Mouse (Mus musculus) stomach, embryonic 15.5 days (tissue): ENCODE measurements around the gene Vmn1r55. TPM values are rescaled to one million over a fixed set of nuclear protein-coding genes. Genes with fewer than 3 reads are reported as not detected.
A peak's percentile ranks its signal among the peaks of the same experiment; 100 is the strongest.

ENCODE experiments used
- ATAC-seq: fragments of 200-750 bp; cut with Nextera tagmentation; 2 replicates; pipeline ENCODE4 v1.8.0; 2017; ENCODE audit warnings: low read depth, moderate number of reproducible peaks, moderate TSS enrichment; ENCODE audit not compliant: insufficient read depth, low FRiP score
- H3K27ac ChIP-seq: fragments of 300-500 bp; sonication (generic); 2 replicates; pipeline ENCODE4 v1.5.1; 2015; ENCODE audit warnings: mild to moderate bottlenecking, inconsistent platforms
- H3K27me3 ChIP-seq: fragments of 300-500 bp; sonication (generic); replicated peaks from 2 replicates; pipeline ENCODE4 v1.6.1; 2015; ENCODE audit warnings: inconsistent platforms
- H3K36me3 ChIP-seq: fragments of 300-500 bp; sonication (generic); 2 replicates; pipeline ENCODE4 v1.6.1; 2015; ENCODE audit warnings: inconsistent platforms
- H3K4me1 ChIP-seq: fragments of 300-500 bp; sonication (generic); 2 replicates; pipeline ENCODE4 v1.6.1; 2015; ENCODE audit warnings: inconsistent platforms
- H3K4me2 ChIP-seq: fragments of 300-500 bp; sonication (generic); 2 replicates; pipeline ENCODE4 v1.6.1; 2015; ENCODE audit warnings: mild to moderate bottlenecking, inconsistent platforms
- H3K4me3 ChIP-seq: fragments of 300-500 bp; sonication (generic); replicated peaks from 2 replicates; pipeline ENCODE4 v1.5.1; 2015; ENCODE audit warnings: inconsistent platforms
- H3K9ac ChIP-seq: fragments of 300-500 bp; sonication (generic); 2 replicates; pipeline ENCODE4 v1.6.1; 2015; ENCODE audit warnings: inconsistent platforms
- H3K9me3 ChIP-seq: fragments of 300-500 bp; sonication (generic); 2 replicates; pipeline ENCODE4 v1.6.1; 2016; ENCODE audit warnings: inconsistent platforms
- WGBS: fragments of 180-500 bp; shearing (Covaris S2); methylation state at CpG from one replicate; pipeline ENCODE4 v1.1.7; 2015; 5-methylcytosine and 5-hydroxymethylcytosine counted together
- polyA plus RNA-seq: library from polyadenylated mRNA; unstranded; fragments of >200 nt; fragmentation: Nextera tagmentation; extraction: Ambion mirVana; gene quantifications from 2 replicates; pipeline ENCODE4 v1.2.1, GENCODE M21; 2015

Gene Vmn1r55
- polyA plus RNA-seq, 1 experiment from 2014 or later: not detected

DNA sequence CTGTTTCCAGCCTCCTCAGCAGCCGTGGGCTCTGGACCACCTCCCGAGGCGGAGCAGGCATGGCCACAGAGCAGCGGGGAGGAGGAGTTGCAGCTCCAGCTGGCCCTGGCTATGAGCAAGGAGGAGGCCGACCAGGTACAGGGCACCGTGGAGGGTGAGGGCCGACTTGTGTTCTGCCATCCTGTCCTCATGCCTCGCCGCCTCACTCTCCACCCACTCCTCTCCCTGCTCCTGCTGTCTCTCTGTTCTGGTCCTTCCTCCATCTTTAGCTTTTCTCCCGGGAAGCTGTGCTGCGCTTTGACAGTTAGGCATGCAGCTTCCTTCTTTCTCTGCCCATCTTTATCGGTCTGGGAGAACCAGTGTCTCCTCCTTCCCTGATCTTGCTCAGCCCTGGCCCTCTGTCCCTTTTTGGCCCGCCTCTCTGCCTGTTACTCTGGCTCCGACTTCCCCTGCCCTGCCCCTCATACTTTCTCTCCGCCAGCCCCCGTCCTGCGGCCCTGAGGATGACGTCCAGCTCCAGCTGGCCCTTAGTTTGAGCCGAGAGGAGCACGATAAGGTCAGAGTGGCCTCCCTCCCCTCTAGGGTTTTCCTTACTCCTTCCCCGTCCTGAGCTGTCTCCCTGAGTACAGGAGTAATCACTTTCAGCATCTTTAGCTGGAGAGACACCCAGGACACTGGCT is 56.5 kb downstream of the Vmn1r55 start:
- no peak for ATAC-seq

DNA sequence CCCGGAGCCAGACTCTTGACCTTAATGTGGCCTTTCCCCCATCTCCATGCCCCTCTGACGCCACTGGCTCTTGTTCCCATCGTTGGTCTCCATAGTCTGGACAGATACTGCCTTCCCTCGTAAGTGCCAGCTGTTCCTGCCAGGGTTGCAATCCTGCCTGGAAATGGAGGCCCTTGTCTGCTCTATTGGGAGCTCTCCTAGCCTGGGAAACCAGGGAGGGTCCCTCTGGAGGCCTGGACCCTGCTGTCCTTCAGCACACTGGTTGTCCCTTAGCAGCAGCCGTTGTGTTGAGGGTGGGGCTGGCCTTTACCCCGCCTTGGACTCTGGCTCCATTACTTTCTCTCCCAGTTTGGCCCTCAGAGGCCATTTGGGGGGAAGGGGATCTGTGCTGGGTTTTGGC is 57.1 kb downstream of the Vmn1r55 start:
- peaks cover 58% of the 10 kb centered on the region for H3K36me3 ChIP-seq
- 73% methylated on average over 6 of the region's 6 CpGs for whole genome bisulfite sequencing
- H3K27me3 ChIP-seq: no peaks in the 10 kb centered on the region
- no peak overlapping the region for H3K4me3 ChIP-seq
- no peak overlapping the region for H3K27ac ChIP-seq
- ATAC-seq: no peak
- no peak overlapping the region for H3K4me2 ChIP-seq
- H3K9me3 ChIP-seq: no peaks in the 10 kb centered on the region
- H3K4me1 ChIP-seq: no peaks in the 10 kb centered on the region
- no peak overlapping the region for H3K9ac ChIP-seq

More for the DNA sequence above, 56.5 kb downstream of the Vmn1r55 start:
- WGBS: 80% methylated on average over 21 of the region's 21 CpGs
- H3K9me3 ChIP-seq: no peaks in the 10 kb centered on the region
- no peaks in the 10 kb centered on the region for H3K4me1 ChIP-seq
- H3K27ac ChIP-seq: no peak overlapping the region
- no peak overlapping the region for H3K4me2 ChIP-seq
- H3K4me3 ChIP-seq: no peak overlapping the region
- peaks cover 64% of the 10 kb centered on the region for H3K36me3 ChIP-seq
- H3K9ac ChIP-seq: no peak overlapping the region
- H3K27me3 ChIP-seq: no peaks in the 10 kb centered on the region

DNA sequence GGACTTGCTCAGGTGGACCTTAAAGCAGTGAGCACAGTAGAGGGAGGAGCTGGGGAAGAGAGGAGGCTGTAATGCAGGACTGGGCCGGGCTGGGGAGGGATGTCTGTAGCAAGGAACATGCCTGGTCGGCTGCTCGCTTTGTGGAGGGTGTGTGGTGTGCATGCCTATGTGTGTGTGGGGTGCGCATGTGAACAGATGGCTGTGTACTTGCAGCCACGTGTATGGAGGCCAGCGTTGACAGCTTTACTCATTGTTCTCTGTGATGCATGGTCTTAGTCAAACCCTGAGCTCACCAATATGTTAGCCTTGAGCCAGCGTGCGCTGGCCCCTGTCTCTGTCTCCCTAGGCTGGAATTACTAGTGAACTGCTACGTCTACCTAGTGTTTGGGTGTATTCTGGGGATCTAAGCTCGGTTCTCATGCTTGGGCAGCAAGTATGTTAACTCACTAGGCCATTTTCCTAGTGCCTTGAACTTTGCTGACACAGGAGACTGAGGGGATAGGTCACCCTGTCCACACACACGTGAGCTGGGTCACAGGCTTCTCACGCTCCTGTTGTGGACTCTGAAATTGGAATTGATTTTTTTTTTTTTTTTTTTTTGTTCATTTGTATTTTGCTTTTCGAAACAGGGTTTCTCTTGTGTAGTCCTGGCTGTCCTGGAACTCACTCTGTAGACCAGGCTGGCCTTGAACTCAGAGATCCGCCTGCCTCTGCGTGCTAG is 58.3 kb downstream of the Vmn1r55 start:
- no peaks in the 10 kb centered on the region for H3K4me1 ChIP-seq
- peaks cover 49% of the 10 kb centered on the region for H3K36me3 ChIP-seq
- H3K4me3 ChIP-seq: no peak overlapping the region
- H3K27me3 ChIP-seq: no peaks in the 10 kb centered on the region
- 89% methylated on average over 15 of the region's 15 CpGs for WGBS
- no peak for ATAC-seq
- no peak overlapping the region for H3K9ac ChIP-seq
- no peaks in the 10 kb centered on the region for H3K9me3 ChIP-seq
- H3K4me2 ChIP-seq: no peak overlapping the region
- no peak overlapping the region for H3K27ac ChIP-seq

DNA sequence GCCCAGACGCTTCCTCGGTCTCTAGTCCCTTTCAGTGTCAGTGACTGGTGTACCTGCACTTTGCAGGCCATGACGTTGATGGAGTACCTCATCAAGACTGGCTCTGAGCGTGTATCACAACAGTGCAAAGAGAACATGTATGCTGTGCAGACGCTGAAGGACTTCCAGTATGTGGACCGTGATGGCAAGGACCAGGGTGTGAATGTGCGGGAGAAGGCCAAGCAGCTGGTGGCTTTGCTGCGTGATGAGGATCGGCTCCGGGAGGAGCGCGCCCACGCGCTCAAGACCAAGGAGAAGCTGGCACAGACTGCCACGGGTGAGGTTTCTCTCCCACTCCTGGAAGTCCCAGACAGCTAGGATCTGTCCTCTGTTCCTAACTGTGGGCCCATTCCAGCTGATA is 59.6 kb downstream of the Vmn1r55 start:
- H3K27me3 ChIP-seq: no peaks in the 10 kb centered on the region
- WGBS: 88% methylated on average over 15 of the region's 15 CpGs
- no peak overlapping the region for H3K9ac ChIP-seq
- no peak overlapping the region for H3K27ac ChIP-seq
- no peak for ATAC-seq
- no peaks in the 10 kb centered on the region for H3K9me3 ChIP-seq
- H3K4me3 ChIP-seq: no peak overlapping the region
- H3K4me1 ChIP-seq: no peaks in the 10 kb centered on the region
- H3K4me2 ChIP-seq: no peak overlapping the region
- H3K36me3 ChIP-seq: peaks cover 44% of the 10 kb centered on the region

DNA sequence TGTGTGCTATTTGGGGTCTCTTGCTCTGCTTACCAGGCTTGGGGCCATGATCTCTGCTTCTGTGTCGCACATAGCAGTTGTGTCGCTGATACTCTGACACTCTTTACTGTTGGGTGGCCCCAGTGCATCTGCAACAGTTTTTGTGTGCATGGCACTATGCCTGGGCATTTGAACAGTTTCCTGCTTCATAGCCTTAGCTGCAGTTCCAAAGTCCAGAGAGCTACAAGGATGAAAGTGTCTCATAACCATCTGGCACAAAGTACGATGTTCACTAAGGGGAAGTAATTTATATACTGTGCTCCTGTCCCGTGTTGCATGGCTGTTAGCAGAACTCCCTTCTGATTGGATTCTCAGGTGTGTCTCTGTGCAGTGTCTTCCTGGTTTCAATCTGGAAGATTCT is 61.6 kb downstream of the Vmn1r55 start:
- H3K4me3 ChIP-seq: no peak overlapping the region
- H3K9me3 ChIP-seq: no peaks in the 10 kb centered on the region
- no peak overlapping the region for H3K27ac ChIP-seq
- H3K9ac ChIP-seq: no peak overlapping the region
- peaks cover 43% of the 10 kb centered on the region for H3K36me3 ChIP-seq
- no peaks in the 10 kb centered on the region for H3K4me1 ChIP-seq
- no peaks in the 10 kb centered on the region for H3K27me3 ChIP-seq
- WGBS: 83% methylated on average over 4 of the region's 4 CpGs
- H3K4me2 ChIP-seq: no peak overlapping the region
- no peak; the same call in 1 of the 2 replicates for ATAC-seq

DNA sequence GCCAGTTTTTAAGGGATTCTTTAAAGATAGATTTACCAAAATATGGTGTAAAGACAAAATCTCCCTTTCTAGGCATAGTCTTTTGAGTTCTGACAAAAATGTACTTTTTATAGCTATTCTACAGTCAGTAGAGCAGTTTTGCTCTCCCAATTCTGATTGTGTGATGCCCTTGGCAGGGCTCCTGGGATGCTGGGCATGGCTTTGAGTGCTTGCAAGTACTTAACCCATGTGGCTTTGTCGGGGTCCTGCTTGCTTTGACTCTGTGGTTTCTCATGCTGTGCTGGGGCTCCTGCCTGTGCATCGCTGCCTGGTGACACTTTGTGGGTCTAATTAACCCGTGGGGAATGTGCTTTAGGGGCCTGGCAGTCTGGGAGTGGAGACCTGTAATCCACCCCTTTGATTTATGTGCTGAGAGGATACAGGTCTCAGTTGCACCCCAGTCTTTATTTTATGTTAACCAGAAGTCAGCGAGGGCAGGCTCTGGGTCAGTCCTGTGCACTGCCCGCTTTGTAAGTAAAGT is 62.5 kb downstream of the Vmn1r55 start:
- Histone ChIP-seq H3K4me2 (no peak overlapping the region), H3K9me3 (no peaks in the 10 kb centered on the region), H3K4me3 (no peak overlapping the region), H3K9ac (no peak overlapping the region), H3K27me3 (no peaks in the 10 kb centered on the region), H3K4me1 (peaks cover 2% of the 10 kb centered on the region), H3K36me3 (peaks cover 39% of the 10 kb centered on the region), H3K27ac (no peak overlapping the region)
- ATAC-seq: no peak
- 71% methylated on average over 5 of the region's 5 CpGs for WGBS

DNA sequence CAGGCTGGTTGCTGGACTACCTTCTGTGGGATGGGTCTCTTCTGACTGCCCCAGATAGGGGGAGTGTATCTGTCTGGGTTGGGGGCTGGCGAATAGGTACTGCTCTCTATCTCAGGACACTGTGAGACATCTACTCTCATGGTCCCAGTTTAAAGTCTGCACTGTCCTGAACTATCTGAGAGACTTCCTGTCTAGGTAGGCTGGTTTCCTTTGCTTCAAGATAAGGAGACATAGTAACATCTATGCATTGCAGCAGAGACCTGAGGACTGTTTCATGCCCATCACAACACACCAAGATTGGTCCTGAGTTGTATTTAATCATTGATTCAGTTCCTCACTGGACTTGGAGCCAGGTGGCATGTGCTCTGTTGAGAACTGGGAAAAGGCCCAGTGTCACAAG is 64.0 kb downstream of the Vmn1r55 start:
- ATAC-seq: no peak
- no peaks in the 10 kb centered on the region for H3K9me3 ChIP-seq
- peaks cover 12% of the 10 kb centered on the region for H3K4me1 ChIP-seq
- no peak overlapping the region for H3K27ac ChIP-seq
- H3K4me3 ChIP-seq: no peak overlapping the region
- H3K4me2 ChIP-seq: no peak overlapping the region
- H3K27me3 ChIP-seq: no peaks in the 10 kb centered on the region
- peaks cover 27% of the 10 kb centered on the region for H3K36me3 ChIP-seq
- no peak overlapping the region for H3K9ac ChIP-seq
- WGBS: 100% methylated on average over 1 of the region's 1 CpGs

DNA sequence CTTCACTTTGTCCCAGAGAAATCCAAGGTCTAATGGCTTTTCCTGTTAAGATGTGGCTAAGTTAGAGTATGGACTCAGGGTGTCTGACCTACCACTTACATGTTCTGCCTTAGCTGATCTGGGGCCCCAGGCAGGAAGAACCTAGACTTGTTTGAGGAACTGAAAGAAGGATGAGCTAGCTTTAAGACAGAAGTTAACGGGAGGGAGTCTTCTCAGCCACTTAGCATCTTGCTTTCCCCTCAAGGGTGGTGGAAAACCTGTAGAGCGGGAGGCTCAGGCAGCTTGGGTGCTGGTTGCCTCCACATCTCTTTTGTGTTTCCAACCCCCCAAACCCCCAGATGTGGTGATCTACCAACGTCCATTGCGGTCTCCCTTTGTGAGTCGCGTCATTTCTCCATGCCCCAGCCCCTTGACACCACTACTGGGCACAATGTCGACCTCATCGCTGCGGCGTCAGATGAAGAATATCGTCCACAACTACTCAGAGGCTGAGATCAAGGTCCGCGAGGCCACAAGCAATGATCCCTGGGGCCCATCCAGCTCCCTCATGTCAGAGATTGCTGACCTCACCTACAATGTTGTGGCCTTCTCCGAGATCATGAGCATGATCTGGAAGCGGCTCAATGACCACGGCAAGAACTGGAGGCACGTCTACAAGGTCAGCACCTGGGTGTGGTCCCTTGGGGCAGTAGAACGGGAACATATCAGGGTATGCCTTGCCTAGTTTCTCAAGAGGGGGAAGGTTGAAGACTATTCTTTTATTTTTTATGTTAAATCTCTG is 66.0 kb downstream of the Vmn1r55 start:
- H3K4me3 ChIP-seq: no peak overlapping the region
- H3K4me1 ChIP-seq: peaks cover 12% of the 10 kb centered on the region
- 0 out of 2 replicates have a peak overlapping the region, but pooled peaks have one; percentile 21 for H3K27ac ChIP-seq
- no peak for ATAC-seq
- no peaks in the 10 kb centered on the region for H3K27me3 ChIP-seq
- 84% methylated on average over 18 of the region's 18 CpGs for WGBS
- no peaks in the 10 kb centered on the region for H3K9me3 ChIP-seq
- no peak overlapping the region for H3K9ac ChIP-seq
- H3K36me3 ChIP-seq: peaks cover 23% of the 10 kb centered on the region
- H3K4me2 ChIP-seq: no peak overlapping the region

DNA sequence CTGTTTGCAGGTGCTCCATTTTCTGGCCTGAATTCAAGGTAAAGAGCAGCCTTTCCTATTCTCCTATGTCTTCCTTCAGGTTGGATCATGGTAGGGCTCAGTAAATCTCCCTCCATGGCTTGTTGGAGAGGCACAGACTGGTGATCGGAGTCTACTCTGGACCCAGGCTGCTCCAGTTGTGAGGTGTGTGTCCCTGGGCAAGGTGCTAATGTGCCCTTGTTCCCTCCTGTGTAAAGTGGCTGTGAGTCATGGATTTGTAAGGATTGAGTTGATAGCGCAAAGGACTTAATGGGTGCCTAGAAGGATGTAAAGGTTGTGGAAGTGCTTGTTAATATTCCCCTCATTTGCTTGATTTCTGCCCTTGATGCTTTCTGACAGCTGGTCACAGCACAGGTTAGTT is 67.5 kb downstream of the Vmn1r55 start:
- 83% methylated on average over 2 of the region's 2 CpGs for WGBS

DNA sequence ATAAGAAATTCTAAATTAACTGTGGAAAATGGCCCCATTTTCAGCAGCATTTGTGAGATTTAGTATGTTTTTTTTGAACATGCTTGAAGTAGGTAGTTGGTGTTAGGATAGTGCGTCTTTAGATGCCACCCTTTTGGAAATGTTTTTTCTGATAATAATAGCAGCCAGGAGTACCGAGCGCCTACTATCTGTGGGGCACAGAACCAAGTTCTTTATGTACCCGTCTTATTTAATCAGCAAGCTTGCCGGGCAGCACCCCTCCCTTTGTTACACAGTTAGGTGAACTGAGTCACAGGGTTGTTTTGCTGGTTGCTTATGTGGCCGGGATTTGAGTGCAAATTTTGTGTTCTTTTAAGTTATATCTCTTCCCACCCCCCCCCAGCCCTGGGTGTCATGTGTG is 68.2 kb downstream of the Vmn1r55 start:
- Histone ChIP-seq H3K4me1 (peaks cover 12% of the 10 kb centered on the region), H3K4me3 (peak overlapping the region; percentile 86), H3K27ac (peak overlapping the region; percentile 95; the same call in 1 of the 2 replicates), H3K9me3 (no peaks in the 10 kb centered on the region), H3K9ac (peak overlapping the region; percentile 87; the same call in 1 of the 2 replicates), H3K36me3 (peaks cover 41% of the 10 kb centered on the region), H3K4me2 (peak overlapping the region; percentile 78), H3K27me3 (no peaks in the 10 kb centered on the region)
- 56% methylated on average over 6 of the region's 6 CpGs for WGBS
- ATAC-seq: 0 out of 2 replicates have a peak, but pooled peaks have one; percentile 30

More for the DNA sequence above, 67.5 kb downstream of the Vmn1r55 start:
- Histone ChIP-seq H3K4me2 (peak overlapping the region; percentile 78), H3K4me1 (peaks cover 12% of the 10 kb centered on the region), H3K27me3 (no peaks in the 10 kb centered on the region), H3K4me3 (no peak overlapping the region; the same call in 1 of the 2 replicates), H3K36me3 (peaks cover 34% of the 10 kb centered on the region), H3K27ac (no peak overlapping the region), H3K9me3 (no peaks in the 10 kb centered on the region), H3K9ac (no peak overlapping the region)
- ATAC-seq: no peak

DNA sequence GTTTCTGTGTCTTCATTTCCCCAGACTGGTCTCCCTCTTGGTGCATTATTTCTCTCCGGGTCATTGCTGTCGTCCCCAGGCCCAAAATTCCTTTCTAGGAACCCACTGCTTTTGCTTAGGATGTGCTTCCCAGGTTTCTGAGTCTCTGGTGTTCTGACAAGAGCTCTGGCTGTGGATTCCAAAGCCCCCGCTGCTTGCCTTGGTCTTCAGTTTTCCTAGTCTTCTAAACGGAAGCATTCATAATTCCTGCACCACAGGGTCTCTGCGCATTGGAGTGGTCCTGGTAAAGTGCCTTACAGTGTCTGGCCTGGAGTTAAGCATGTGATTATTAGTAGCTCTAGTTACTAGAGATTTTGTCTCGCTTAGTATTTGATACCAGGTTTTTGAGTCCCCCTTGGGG is 68.7 kb downstream of the Vmn1r55 start:
- Histone ChIP-seq H3K27ac (peak overlapping the region; percentile 95), H3K4me1 (peaks cover 12% of the 10 kb centered on the region), H3K27me3 (no peaks in the 10 kb centered on the region), H3K36me3 (peaks cover 44% of the 10 kb centered on the region), H3K9ac (peak overlapping the region; percentile 87), H3K4me3 (peak overlapping the region; percentile 86), H3K9me3 (no peaks in the 10 kb centered on the region), H3K4me2 (peak overlapping the region; percentile 78)
- no peak for ATAC-seq
- WGBS: 13% methylated on average over 6 of the region's 6 CpGs
